Comparison of ENCODE assay signal across 23 mouse cellular contexts in the genomic region with DNA sequence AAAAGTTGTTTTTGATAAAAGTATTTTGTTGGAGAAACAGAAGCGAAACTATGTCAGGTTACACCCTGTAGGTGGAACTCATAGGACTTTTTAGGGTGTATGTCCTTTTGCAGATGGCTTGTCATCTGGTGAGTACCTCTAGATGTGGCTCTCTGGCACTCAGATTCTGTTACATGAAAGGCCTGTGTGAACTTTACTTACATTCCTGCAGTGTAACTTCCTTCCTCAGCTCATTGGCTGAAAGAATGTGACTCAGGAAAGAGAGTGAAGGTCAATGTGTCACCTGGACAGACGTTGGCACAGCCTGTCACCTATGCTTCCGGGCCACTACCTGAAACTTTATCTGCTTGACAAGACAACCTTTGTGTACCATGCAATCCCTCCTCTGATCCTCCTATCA. TPM values are rescaled to one million over a fixed set of nuclear protein-coding genes. Genes with fewer than 3 reads are reported as not detected.
DNase-seq lines count a peak whose midpoint lies in the region; ATAC-seq and TF ChIP-seq lines count a peak whose summit lies in the region.
"Had no signal": no experiment of that assay in that cellular context is flagged by ENCODE, and none has a peak within 500 bp of the region (broad histone marks: within the 10 kb centered on the region; RNA-seq: fewer than 3 reads in every experiment).

No protein-coding gene starts in this region.

- no peaks in the 10 kb centered on the region for H3K9me3 ChIP-seq in heart, embryonic 12.5 days (replicated peaks)
- H3K9me3 ChIP-seq: embryonic facial prominence, embryonic 10.5 days; embryonic facial prominence, embryonic 12.5 days; forebrain, embryonic 13.5 days; forebrain, embryonic 15.5 days had no signal

- no peak overlapping the region for H3K4me2 ChIP-seq in heart, embryonic 12.5 days
- H3K4me2 ChIP-seq: embryonic facial prominence, embryonic 12.5 days; forebrain, embryonic 13.5 days; forebrain, embryonic 15.5 days had no signal

- H3K9ac ChIP-seq in heart, embryonic 12.5 days, result no peak overlapping the region
- H3K9ac ChIP-seq: embryonic facial prominence, embryonic 12.5 days; forebrain, embryonic 13.5 days; forebrain, embryonic 15.5 days; forebrain, postnatal 0 days had no signal

- 63% methylated on average over 3 of the region's 3 CpGs for WGBS in thymus, adult 2 months
- 69% methylated on average over 3 of the region's 3 CpGs for WGBS in heart, embryonic 12.5 days

- ATAC-seq in heart, embryonic 12.5 days (ENCODE audit: insufficient number of reproducible peaks, low FRiP score), result no peak
- ATAC-seq: activated CD4-positive, CD25-positive, alpha-beta regulatory T cell, adult 4 months; forebrain, embryonic 13.5 days; forebrain, embryonic 15.5 days; forebrain, postnatal 0 days; Patski had no signal

- H3K4me1 ChIP-seq in thymus, adult 2 months (replicated peaks; ENCODE audit: control insufficient read depth, insufficient read depth, low read length), result peaks cover 33% of the 10 kb centered on the region
- no peaks in the 10 kb centered on the region for H3K4me1 ChIP-seq in heart, embryonic 12.5 days (replicated peaks)
- H3K4me1 ChIP-seq: embryonic facial prominence, embryonic 12.5 days; forebrain, embryonic 15.5 days had no signal

- DNase-seq in thymus, adult 2 months, result no peak
- no peak for DNase-seq in thymus, adult 18-20 months
- DNase-seq in induced T-regulatory cell, adult 2 months (ENCODE audit: low read depth), result peak; percentile 58
- no peak for DNase-seq in cerebellum, adult 9-11 months
- DNase-seq: adrenal gland, adult 2 months; adrenal gland, postnatal 10 days; adrenal gland, postnatal 25 days; B cell, adult 2 months; cerebellum, adult 11 months; cerebellum, adult 18-20 months; cerebellum, adult 8-10 months; cerebellum, postnatal 10 days; cerebellum, postnatal 25 days; forebrain, postnatal 0 days had no signal

- no peaks in the 10 kb centered on the region for H3K27me3 ChIP-seq in thymus, adult 2 months (ENCODE audit: control insufficient read depth, insufficient read depth, low read length)
- H3K27me3 ChIP-seq in heart, embryonic 12.5 days (replicated peaks), result no peaks in the 10 kb centered on the region
- H3K27me3 ChIP-seq: CH12.LX; embryonic facial prominence, embryonic 12.5 days; forebrain, embryonic 13.5 days; forebrain, embryonic 15.5 days; Patski had no signal

- H3K27ac ChIP-seq in thymus, adult 2 months (ENCODE audit: control insufficient read depth, insufficient read depth, low read length), result peak overlapping the region; percentile 48; the same call in 1 of the 2 replicates
- H3K27ac ChIP-seq in heart, embryonic 12.5 days (ENCODE audit: poor library complexity, severe bottlenecking), result no peak overlapping the region
- H3K27ac ChIP-seq: embryonic facial prominence, embryonic 10.5 days; embryonic facial prominence, embryonic 12.5 days; forebrain, embryonic 13.5 days; forebrain, embryonic 15.5 days had no signal

- H3K36me3 ChIP-seq in thymus, adult 2 months (ENCODE audit: control insufficient read depth, insufficient read depth, low read length), result no peaks in the 10 kb centered on the region
- no peaks in the 10 kb centered on the region for H3K36me3 ChIP-seq in heart, embryonic 12.5 days
- H3K36me3 ChIP-seq: embryonic facial prominence, embryonic 10.5 days; embryonic facial prominence, embryonic 12.5 days; forebrain, embryonic 15.5 days; G1E had no signal

- no peak for TF ChIP-seq CTCF in thymus, adult 2 months (IDR thresholded peaks at IDR 0.05; ENCODE audit: borderline replicate concordance, control insufficient read depth, extremely low read depth, insufficient read depth, low read length, poor library complexity)

- no peak for TF ChIP-seq POLR2A in thymus, adult 2 months (IDR thresholded peaks at IDR 0.05; ENCODE audit: control insufficient read depth, extremely low read depth, insufficient read depth, low read length, poor library complexity)

- no peak overlapping the region for H3K4me3 ChIP-seq in thymus, adult 2 months (ENCODE audit: control insufficient read depth, insufficient read depth, low read length)
- no peak overlapping the region for H3K4me3 ChIP-seq in heart, embryonic 12.5 days
- H3K4me3 ChIP-seq: embryonic facial prominence, embryonic 10.5 days; embryonic facial prominence, embryonic 12.5 days; forebrain, embryonic 13.5 days; forebrain, embryonic 15.5 days had no signal

RNA-seq across cellular contexts. Expression of a gene that starts 33.9 kb away (rescaled TPM):
- 17.2 and 19.5 TPM in 2 replicates for polyA plus RNA-seq in thymus, adult 2 months (2012; rRNA removed)
- 1.3 and 1.4 TPM in 2 replicates for polyA plus RNA-seq in heart, embryonic 12.5 days (2016; fragmentation: Nextera tagmentation; extraction: Ambion mirVana)
- polyA plus RNA-seq: G1E had no signal

RNA-seq across cellular contexts. Expression of a gene that starts 48.7 kb away (rescaled TPM):
- polyA plus RNA-seq in thymus, adult 2 months (2012; rRNA removed), result 65.1 and 72.8 TPM in 2 replicates
- polyA plus RNA-seq in heart, embryonic 12.5 days (2016; fragmentation: Nextera tagmentation; extraction: Ambion mirVana), result 39.8 and 41.2 TPM in 2 replicates
